Mouse (Mus musculus): Measurements from ENCODE around the gene Tent5d.

- TF ChIP-seq MAX (IDR thresholded peaks at IDR 0.05) = no peak
- TF ChIP-seq CTCF (IDR thresholded peaks at IDR 0.05; ENCODE audit: control insufficient read depth, insufficient read depth, insufficient read length) = no peak
- TF ChIP-seq USF1 (IDR thresholded peaks at IDR 0.05; ENCODE audit: low read depth) = no peak
- no peak for TF ChIP-seq MYOD1 (IDR thresholded peaks at IDR 0.05; ENCODE audit: control insufficient read depth, insufficient read length, low read depth)
Measured at GRCm38 (mm10) chrX:107795785-107796184, 3.4 kb downstream of the Tent5d start.
